10 mouse cellular contexts compared by ENCODE assay signal in genomic region chr7:145098335-145098734, GRCm38 (mm10).
A peak's percentile ranks its signal among the peaks of the same experiment; 100 is the strongest.
DNase-seq lines count a peak whose midpoint lies in the region; ATAC-seq and TF ChIP-seq lines count a peak whose summit lies in the region.
"Had no signal": no experiment of that assay in that cellular context is flagged by ENCODE, and none has a peak within 500 bp of the region (broad histone marks: within the 10 kb centered on the region; RNA-seq: fewer than 3 reads in every experiment).

No protein-coding gene starts in this region.

- ATAC-seq in monocyte, adult 5-6 weeks (replicated peaks; ENCODE audit: insufficient number of reproducible peaks, low FRiP score, low TSS enrichment, poor library complexity, severe bottlenecking), result peak; percentile 41; the same call in 1 of the 2 replicates
- ATAC-seq: forebrain, postnatal 0 days; inflammation-experienced regulatory T-cells, adult 6 months had no signal

- peak; percentile 30 to 78 for DNase-seq in adrenal gland, adult (ENCODE audit: inconsistent age in 2 of 2, low spot score in 1 of 2)
- no peak for DNase-seq in adrenal gland, postnatal 4 days (ENCODE audit: low spot score in 2 of 2)
- peak; percentile 50 to 57 for DNase-seq in lung, adult 18-20 months
- DNase-seq in lung, postnatal 10 days, result no peak
- DNase-seq in brain, embryonic 14.5 days (ENCODE audit: low read depth), result no peak
- no peak for DNase-seq in neural tube, embryonic 10.5 days (ENCODE audit: extremely low spot score, low spot score)
- DNase-seq in Muller cell, postnatal 12 days (ENCODE audit: inconsistent ontology term), result no peak
- DNase-seq: forebrain, postnatal 0 days had no signal

- no peak for TF ChIP-seq POLR2A in brain, embryonic 14.5 days (IDR thresholded peaks at IDR 0.05; ENCODE audit: borderline replicate concordance, extremely low read depth, insufficient read depth, insufficient read length, poor library complexity, severe bottlenecking)

- TF ChIP-seq CTCF in brain, embryonic 14.5 days (IDR thresholded peaks at IDR 0.05; ENCODE audit: borderline replicate concordance, extremely low read depth, insufficient read depth, insufficient read length), result 0 out of 2 replicates have a peak, but pooled peaks have one; percentile 5

Comparison
In these comparisons a context has a peak if more than half of its experiments do, and no peak if none do; other contexts are left out.
1. DNase-seq: peak in adrenal gland, adult (2 of 2) and lung, adult 18-20 months (2 of 2); none in adrenal gland, postnatal 4 days (0 of 2), lung, postnatal 10 days (single experiment), brain, embryonic 14.5 days (single experiment), neural tube, embryonic 10.5 days (single experiment) and Muller cell, postnatal 12 days (single experiment).